ENCODE assay signal across 30 mouse cellular contexts in the genomic region with DNA sequence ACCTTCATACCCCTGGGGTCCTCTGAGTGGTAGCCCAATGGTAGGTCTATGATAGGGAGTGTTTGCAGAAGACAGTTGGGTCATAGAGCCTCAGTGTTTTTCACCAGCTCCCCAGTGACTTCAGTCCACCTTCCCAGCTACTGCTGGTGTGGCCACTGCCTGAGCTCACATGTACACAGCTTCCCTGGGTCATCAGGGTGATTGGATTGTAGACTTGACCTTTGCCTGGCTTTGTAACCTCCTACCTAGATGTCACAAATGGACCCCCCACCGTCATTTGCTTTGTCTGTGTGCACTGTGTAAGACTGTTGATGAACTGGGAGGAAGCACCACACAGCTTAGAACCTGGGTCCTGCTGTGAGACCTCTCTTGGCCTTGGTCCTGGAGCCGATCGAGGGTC. TPM values are rescaled to one million over a fixed set of nuclear protein-coding genes. Genes with fewer than 3 reads are reported as not detected.
DNase-seq lines count a peak whose midpoint lies in the region; ATAC-seq and TF ChIP-seq lines count a peak whose summit lies in the region.
"Had no signal": no experiment of that assay in that cellular context is flagged by ENCODE, and none has a peak within 500 bp of the region (broad histone marks: within the 10 kb centered on the region; RNA-seq: fewer than 3 reads in every experiment).

No protein-coding gene starts in this region.

- no peaks in the 10 kb centered on the region for H3K36me3 ChIP-seq in liver, adult 2 months (ENCODE audit: control insufficient read depth, insufficient read depth, low read length)
- no peaks in the 10 kb centered on the region for H3K36me3 ChIP-seq in liver, embryonic 11.5 days (ENCODE audit: control insufficient read depth, insufficient read depth, low read length)
- no peaks in the 10 kb centered on the region for H3K36me3 ChIP-seq in limb, embryonic 11.5 days (ENCODE audit: control insufficient read depth, insufficient read depth, low read length)
- H3K36me3 ChIP-seq in kidney, adult 2 months (ENCODE audit: control insufficient read depth, insufficient read depth, low read length) = no peaks in the 10 kb centered on the region
- H3K36me3 ChIP-seq: embryonic facial prominence, embryonic 12.5 days; heart, embryonic 10.5 days; heart, embryonic 15.5 days; limb, embryonic 12.5 days; neural tube, embryonic 13.5 days had no signal

- no peak overlapping the region for H3K9ac ChIP-seq in liver, adult 2 months (ENCODE audit: low read depth, low read length)
- H3K9ac ChIP-seq in liver, embryonic 11.5 days (ENCODE audit: low read depth, low read length) = no peak overlapping the region
- no peak overlapping the region for H3K9ac ChIP-seq in limb, embryonic 11.5 days (ENCODE audit: low read length)
- H3K9ac ChIP-seq: embryonic facial prominence, embryonic 12.5 days; heart, embryonic 15.5 days; limb, embryonic 12.5 days; neural tube, embryonic 13.5 days had no signal

- peaks cover 31% of the 10 kb centered on the region for H3K4me1 ChIP-seq in liver, adult 2 months (ENCODE audit: control insufficient read depth, insufficient read depth, low read length)
- peaks cover 83% of the 10 kb centered on the region for H3K4me1 ChIP-seq in liver, embryonic 11.5 days (replicated peaks; ENCODE audit: control insufficient read depth, insufficient read depth, low read length)
- peaks cover 32% of the 10 kb centered on the region for H3K4me1 ChIP-seq in limb, embryonic 11.5 days (ENCODE audit: control insufficient read depth, insufficient read depth, low read length)
- peaks cover 79% of the 10 kb centered on the region for H3K4me1 ChIP-seq in olfactory bulb, adult 2 months (ENCODE audit: control insufficient read depth, insufficient read depth, low read length)
- H3K4me1 ChIP-seq in kidney, adult 2 months (ENCODE audit: control insufficient read depth, insufficient read depth, low read length) = peaks cover 48% of the 10 kb centered on the region

- no peak overlapping the region for H3K4me3 ChIP-seq in liver, adult 2 months (ENCODE audit: insufficient read depth, low read depth, low read length)
- no peak overlapping the region for H3K4me3 ChIP-seq in liver, embryonic 11.5 days (ENCODE audit: low read depth, low read length)
- H3K4me3 ChIP-seq in limb, embryonic 11.5 days (ENCODE audit: low read depth, low read length) = no peak overlapping the region
- H3K4me3 ChIP-seq in olfactory bulb, adult 2 months (ENCODE audit: insufficient read depth, low read depth, low read length) = no peak overlapping the region
- no peak overlapping the region for H3K4me3 ChIP-seq in kidney, adult 2 months (ENCODE audit: insufficient read depth, low read depth, low read length)
- H3K4me3 ChIP-seq: embryonic facial prominence, embryonic 12.5 days; heart, embryonic 10.5 days; heart, embryonic 15.5 days; limb, embryonic 12.5 days; myocyte; neural tube, embryonic 13.5 days had no signal

- peak overlapping the region; percentile 42 for H3K27ac ChIP-seq in liver, adult 2 months (replicated peaks; ENCODE audit: insufficient read depth, low read depth, low read length)
- H3K27ac ChIP-seq in liver, embryonic 11.5 days (ENCODE audit: low read depth, low read length) = no peak overlapping the region
- H3K27ac ChIP-seq in limb, embryonic 11.5 days (replicated peaks; ENCODE audit: low read depth, low read length) = no peak overlapping the region
- H3K27ac ChIP-seq in olfactory bulb, adult 2 months (ENCODE audit: insufficient read depth, low read depth, low read length) = peak overlapping the region; percentile 16; the same call in 1 of the 2 replicates
- no peak overlapping the region for H3K27ac ChIP-seq in kidney, adult 2 months (ENCODE audit: insufficient read depth, low read depth, low read length)
- H3K27ac ChIP-seq: embryonic facial prominence, embryonic 12.5 days had no signal

- peak; percentile 59 for DNase-seq in liver, adult 2 months (ENCODE audit: extremely low read depth, low read depth, low spot score)
- DNase-seq in liver, embryonic 11.5 days (ENCODE audit: low spot score) = no peak
- peak; percentile 37 for DNase-seq in ES-CJ7 (ENCODE audit: low read depth, low spot score)
- no peak for DNase-seq in limb, embryonic 11.5 days (ENCODE audit: low spot score)
- no peak for DNase-seq in kidney, adult 2 months
- DNase-seq in adrenal gland, postnatal 10 days = no peak
- DNase-seq: adrenal gland, adult 8-10 months; cerebellum, adult 11 months; cerebellum, adult 9-11 months; embryo, embryonic 11 days; gastrocnemius, postnatal 25 days; heart, adult 11 months; kidney, adult 9 months; kidney, postnatal 10 days; layer of hippocampus, postnatal 36 days; lung, adult 18-20 months; lung, postnatal 10 days; right cerebral cortex, postnatal 14 days; thymus, postnatal 14 days had no signal

- peaks cover 49% of the 10 kb centered on the region for H3K79me2 ChIP-seq in liver, adult 2 months (ENCODE audit: control insufficient read depth, insufficient read depth, low read length)

- no peak overlapping the region for H3K4me2 ChIP-seq in liver, embryonic 11.5 days
- H3K4me2 ChIP-seq in limb, embryonic 11.5 days (ENCODE audit: low read depth, severe bottlenecking) = no peak overlapping the region
- H3K4me2 ChIP-seq: embryonic facial prominence, embryonic 12.5 days; heart, embryonic 15.5 days; limb, embryonic 12.5 days; midbrain, embryonic 11.5 days; neural tube, embryonic 13.5 days had no signal

- no peaks in the 10 kb centered on the region for H3K9me3 ChIP-seq in liver, embryonic 11.5 days (ENCODE audit: control insufficient read depth, low read length)
- no peaks in the 10 kb centered on the region for H3K9me3 ChIP-seq in limb, embryonic 11.5 days (ENCODE audit: control insufficient read depth, low read length)
- H3K9me3 ChIP-seq: embryonic facial prominence, embryonic 12.5 days; heart, embryonic 10.5 days; heart, embryonic 15.5 days; limb, embryonic 12.5 days; neural tube, embryonic 13.5 days had no signal

- no peak for ATAC-seq in liver, embryonic 11.5 days (replicated peaks; ENCODE audit: low FRiP score)
- peak; percentile 39; the same call in 1 of the 2 replicates for ATAC-seq in limb, embryonic 11.5 days (ENCODE audit: insufficient number of reproducible peaks, low FRiP score, low TSS enrichment, low read depth)
- ATAC-seq: activated CD4-positive, CD25-positive, alpha-beta regulatory T cell, adult 4 months; forebrain, embryonic 14.5 days; intestine, embryonic 16.5 days had no signal

- TF ChIP-seq POLR2A in liver, adult 2 months (IDR thresholded peaks at IDR 0.05; ENCODE audit: extremely low read depth, insufficient read depth, low read length) = no peak
- TF ChIP-seq POLR2A in olfactory bulb, adult 2 months (IDR thresholded peaks at IDR 0.05; ENCODE audit: insufficient read depth, low read depth, low read length) = no peak
- no peak for TF ChIP-seq POLR2A in kidney, adult 2 months (IDR thresholded peaks at IDR 0.05; ENCODE audit: low read depth, low read length)

- H3K27me3 ChIP-seq in liver, adult 2 months (ENCODE audit: control insufficient read depth, insufficient read depth, low read length) = no peaks in the 10 kb centered on the region
- no peaks in the 10 kb centered on the region for H3K27me3 ChIP-seq in liver, embryonic 11.5 days (replicated peaks; ENCODE audit: control insufficient read depth, insufficient read depth, low read length)
- no peaks in the 10 kb centered on the region for H3K27me3 ChIP-seq in limb, embryonic 11.5 days (ENCODE audit: control insufficient read depth, insufficient read depth, low read length)
- no peaks in the 10 kb centered on the region for H3K27me3 ChIP-seq in kidney, adult 2 months (replicated peaks; ENCODE audit: control insufficient read depth, insufficient read depth, low read length)
- H3K27me3 ChIP-seq: embryonic facial prominence, embryonic 12.5 days; heart, embryonic 15.5 days; limb, embryonic 12.5 days; neural tube, embryonic 13.5 days had no signal

- WGBS in liver, adult 2 months = 28% methylated on average over 3 of the region's 3 CpGs
- WGBS in liver, embryonic 11.5 days = 79% methylated on average over 3 of the region's 3 CpGs
- WGBS in limb, embryonic 11.5 days = 93% methylated on average over 3 of the region's 3 CpGs
- 77% methylated on average over 3 of the region's 3 CpGs for WGBS in olfactory bulb, adult 2 months
- 92% methylated on average over 3 of the region's 3 CpGs for WGBS in kidney, adult 2 months

- TF ChIP-seq CTCF in liver, adult 2 months (IDR thresholded peaks at IDR 0.05; ENCODE audit: low read depth, low read length) = no peak
- no peak for TF ChIP-seq CTCF in olfactory bulb, adult 2 months (IDR thresholded peaks at IDR 0.05; ENCODE audit: insufficient read depth, low read depth, low read length)
- no peak for TF ChIP-seq CTCF in kidney, adult 2 months (conservative IDR thresholded peaks at IDR 0.05; ENCODE audit: insufficient read depth, insufficient read length, low read depth, low read length)

RNA-seq across cellular contexts. Expression of gene Ptpn1, which starts 12.3 kb away (rescaled TPM):
- 6.5 and 7.9 TPM in 2 replicates for total RNA-seq in liver, adult 2 months (2014; rRNA removed)
- polyA plus RNA-seq in liver, adult 2 months (2012; rRNA removed) = 17.3 and 20.2 TPM in 2 replicates
- polyA plus RNA-seq in liver, embryonic 11.5 days (2014; fragmentation: Nextera tagmentation; extraction: Ambion mirVana) = 50.7 and 53.6 TPM in 2 replicates
- 57.4 and 61.2 TPM in 2 replicates for polyA plus RNA-seq in limb, embryonic 11.5 days (2014; fragmentation: Nextera tagmentation; extraction: Ambion mirVana)
- not detected in 2 replicates for polyA plus RNA-seq in olfactory bulb, adult 2 months (2012; ENCODE audit: insufficient read depth, insufficient read length, low replicate concordance, missing spikeins)
- polyA plus RNA-seq in kidney, adult 2 months (2012; rRNA removed) = 29.9 and 31.0 TPM in 2 replicates
- 10 to 100 TPM; 43.1 to 50.2 TPM for total RNA-seq in adrenal gland, postnatal 10 days (2021)

Comparison
In these comparisons a context has a peak if more than half of its experiments do, and no peak if none do; other contexts are left out.
1. DNase-seq: peak in liver, adult 2 months (single experiment) and ES-CJ7 (single experiment); none in liver, embryonic 11.5 days (single experiment), limb, embryonic 11.5 days (single experiment), kidney, adult 2 months (single experiment) and adrenal gland, postnatal 10 days (single experiment).
2. H3K27ac ChIP-seq: peak in liver, adult 2 months (single experiment) and olfactory bulb, adult 2 months (single experiment); none in liver, embryonic 11.5 days (single experiment), limb, embryonic 11.5 days (single experiment) and kidney, adult 2 months (single experiment).